Mouse (Mus musculus): Measurements from ENCODE around the gene Wdr26. TPM values are rescaled to one million over a fixed set of nuclear protein-coding genes. Genes with fewer than 3 reads are reported as not detected.

Wdr26 gene
- total and polyA plus RNA-seq, 2 experiments: 20.9 to 61.4 TPM

- peaks cover 2% of the 10 kb centered on the region; the same call in 1 of the 2 replicates for H3K36me3 ChIP-seq (ENCODE audit: control insufficient read depth, insufficient read depth, low read length)
- no peak overlapping the region for H3K9ac ChIP-seq (ENCODE audit: low read depth, low read length)
- H3K4me1 ChIP-seq (ENCODE audit: control insufficient read depth, insufficient read depth, low read length): peaks cover 2% of the 10 kb centered on the region; the same call in 1 of the 2 replicates
- WGBS: 90% methylated on average over 8 of the region's 8 CpGs
- no peak for DNase-seq (ENCODE audit: extremely low read depth, low read depth, low spot score)
- no peak overlapping the region for H3K4me3 ChIP-seq (ENCODE audit: insufficient read depth, low read depth, low read length)
- no peak overlapping the region for H3K27ac ChIP-seq (replicated peaks; ENCODE audit: insufficient read depth, low read depth, low read length)
- peaks cover 25% of the 10 kb centered on the region for H3K79me2 ChIP-seq (ENCODE audit: control insufficient read depth, insufficient read depth, low read length)
- TF ChIP-seq CTCF (IDR thresholded peaks at IDR 0.05; ENCODE audit: low read depth, low read length): no peak
- TF ChIP-seq POLR2A (IDR thresholded peaks at IDR 0.05; ENCODE audit: extremely low read depth, insufficient read depth, low read length): no peak
- no peaks in the 10 kb centered on the region for H3K27me3 ChIP-seq (ENCODE audit: control insufficient read depth, insufficient read depth, low read length)
Observed at GRCm38 (mm10) chr1:181214296-181215035, 2.7 kb upstream of the Wdr26 start.

GRCm38 (mm10) chr1:181211403-181211919 lies 340 bp downstream of the Wdr26 start:
- TF ChIP-seq POLR2A (IDR thresholded peaks at IDR 0.05; ENCODE audit: extremely low read depth, insufficient read depth, low read length): no peak
- H3K79me2 ChIP-seq (ENCODE audit: control insufficient read depth, insufficient read depth, low read length): peaks cover 28% of the 10 kb centered on the region
- H3K27me3 ChIP-seq (ENCODE audit: control insufficient read depth, insufficient read depth, low read length): no peaks in the 10 kb centered on the region
- H3K9ac ChIP-seq (ENCODE audit: low read depth, low read length): peak overlapping the region; percentile 98
- peak overlapping the region; percentile 100 for H3K4me3 ChIP-seq (ENCODE audit: insufficient read depth, low read depth, low read length)
- DNase-seq (ENCODE audit: extremely low read depth, low read depth, low spot score): no peak
- peaks cover 3% of the 10 kb centered on the region; the same call in 1 of the 2 replicates for H3K4me1 ChIP-seq (ENCODE audit: control insufficient read depth, insufficient read depth, low read length)
- peak overlapping the region; percentile 98 for H3K27ac ChIP-seq (replicated peaks; ENCODE audit: insufficient read depth, low read depth, low read length)
- H3K36me3 ChIP-seq (ENCODE audit: control insufficient read depth, insufficient read depth, low read length): peaks cover 14% of the 10 kb centered on the region
- WGBS: 1% methylated on average over 44 of the region's 72 CpGs

GRCm38 (mm10) chr1:181210601-181211402 lies 999 bp downstream of the Wdr26 start:
- whole genome bisulfite sequencing: 1% methylated on average over 55 of the region's 56 CpGs
- peak overlapping the region; percentile 98 for H3K9ac ChIP-seq (ENCODE audit: low read depth, low read length)
- H3K27ac ChIP-seq (replicated peaks; ENCODE audit: insufficient read depth, low read depth, low read length): peak overlapping the region; percentile 98
- TF ChIP-seq CTCF (IDR thresholded peaks at IDR 0.05; ENCODE audit: low read depth, low read length) (no peak), POLR2A (IDR thresholded peaks at IDR 0.05; ENCODE audit: extremely low read depth, insufficient read depth, low read length) (no peak)
- peaks cover 17% of the 10 kb centered on the region for H3K36me3 ChIP-seq (ENCODE audit: control insufficient read depth, insufficient read depth, low read length)
- peaks cover 3% of the 10 kb centered on the region; the same call in 1 of the 2 replicates for H3K4me1 ChIP-seq (ENCODE audit: control insufficient read depth, insufficient read depth, low read length)
- peaks cover 28% of the 10 kb centered on the region for H3K79me2 ChIP-seq (ENCODE audit: control insufficient read depth, insufficient read depth, low read length)
- peak overlapping the region; percentile 100 for H3K4me3 ChIP-seq (ENCODE audit: insufficient read depth, low read depth, low read length)
- DNase-seq (ENCODE audit: extremely low read depth, low read depth, low spot score): peak; percentile 65
- no peaks in the 10 kb centered on the region for H3K27me3 ChIP-seq (ENCODE audit: control insufficient read depth, insufficient read depth, low read length)

- no peaks in the 10 kb centered on the region for H3K27me3 ChIP-seq (ENCODE audit: control insufficient read depth, insufficient read depth, low read length)
- H3K4me1 ChIP-seq (ENCODE audit: control insufficient read depth, insufficient read depth, low read length): peaks cover 3% of the 10 kb centered on the region; the same call in 1 of the 2 replicates
- H3K9ac ChIP-seq (ENCODE audit: low read depth, low read length): peak overlapping the region; percentile 98
- H3K79me2 ChIP-seq (ENCODE audit: control insufficient read depth, insufficient read depth, low read length): peaks cover 28% of the 10 kb centered on the region
- WGBS: 2% methylated on average over 4 of the region's 4 CpGs
- H3K36me3 ChIP-seq (ENCODE audit: control insufficient read depth, insufficient read depth, low read length): peaks cover 20% of the 10 kb centered on the region
- peak; percentile 53 for DNase-seq (ENCODE audit: extremely low read depth, low read depth, low spot score)
- H3K4me3 ChIP-seq (ENCODE audit: insufficient read depth, low read depth, low read length): peak overlapping the region; percentile 100
- H3K27ac ChIP-seq (replicated peaks; ENCODE audit: insufficient read depth, low read depth, low read length): peak overlapping the region; percentile 98
- TF ChIP-seq CTCF (IDR thresholded peaks at IDR 0.05; ENCODE audit: low read depth, low read length) (no peak), POLR2A (IDR thresholded peaks at IDR 0.05; ENCODE audit: extremely low read depth, insufficient read depth, low read length) (no peak)
Observed at GRCm38 (mm10) chr1:181210147-181210546, 1.7 kb downstream of the Wdr26 start.

- H3K4me3 ChIP-seq (ENCODE audit: insufficient read depth, low read depth, low read length): no peak overlapping the region
Observed at GRCm38 (mm10) chr1:181199446-181199845, 12.4 kb downstream of the Wdr26 start.

More at GRCm38 (mm10) chr1:181199446-181199845, 12.4 kb downstream of the Wdr26 start:
- no peak for DNase-seq (ENCODE audit: extremely low read depth, low read depth, low spot score)
- Histone ChIP-seq H3K27me3 (ENCODE audit: control insufficient read depth, insufficient read depth, low read length) (no peaks in the 10 kb centered on the region), H3K27ac (replicated peaks; ENCODE audit: insufficient read depth, low read depth, low read length) (no peak overlapping the region), H3K79me2 (ENCODE audit: control insufficient read depth, insufficient read depth, low read length) (peaks cover 2% of the 10 kb centered on the region; the same call in 1 of the 2 replicates), H3K4me1 (ENCODE audit: control insufficient read depth, insufficient read depth, low read length) (no peaks in the 10 kb centered on the region), H3K36me3 (ENCODE audit: control insufficient read depth, insufficient read depth, low read length) (peaks cover 76% of the 10 kb centered on the region), H3K9ac (ENCODE audit: low read depth, low read length) (no peak overlapping the region)
- no peak for TF ChIP-seq CTCF (IDR thresholded peaks at IDR 0.05; ENCODE audit: low read depth, low read length)
- no peak for TF ChIP-seq POLR2A (IDR thresholded peaks at IDR 0.05; ENCODE audit: extremely low read depth, insufficient read depth, low read length)
- WGBS: 96% methylated on average over 4 of the region's 4 CpGs

Measured in liver, adult 2 months (tissue).